Mouse (Mus musculus): ENCODE results near the gene Zbtb17. TPM values are rescaled to one million over a fixed set of nuclear protein-coding genes. Genes with fewer than 3 reads are reported as not detected.

Zbtb17 gene
- polyA plus RNA-seq, 1 experiment from 2014 or later: 49.7 TPM

- Histone ChIP-seq H3K4me3 (no peak overlapping the region), H3K4me2 (no peak overlapping the region), H3K27ac (no peak overlapping the region), H3K4me1 (0 out of 2 replicates have a peak, but pooled peaks cover 5% of the 10 kb centered on the region), H3K27me3 (replicated peaks) (no peaks in the 10 kb centered on the region), H3K36me3 (replicated peaks) (peaks cover 13% of the 10 kb centered on the region), H3K9me3 (no peaks in the 10 kb centered on the region), H3K9ac (no peak overlapping the region)
- 79% methylated on average over 14 of the region's 14 CpGs for WGBS
- ATAC-seq (replicated peaks): no peak
These were observed 10.3 kb downstream of the Zbtb17 start for GRCm38 (mm10) chr4:141454581-141455350.

- no peaks in the 10 kb centered on the region for H3K9me3 ChIP-seq
- no peak overlapping the region for H3K4me2 ChIP-seq
- no peak for ATAC-seq (replicated peaks)
- WGBS: 81% methylated on average over 4 of the region's 4 CpGs
- no peak overlapping the region for H3K27ac ChIP-seq
- H3K4me1 ChIP-seq: 0 out of 2 replicates have a peak, but pooled peaks cover 6% of the 10 kb centered on the region
- H3K9ac ChIP-seq: no peak overlapping the region
- H3K4me3 ChIP-seq: no peak overlapping the region
- H3K36me3 ChIP-seq (replicated peaks): peaks cover 14% of the 10 kb centered on the region
- no peaks in the 10 kb centered on the region for H3K27me3 ChIP-seq (replicated peaks)
These were observed 11.1 kb downstream of the Zbtb17 start for GRCm38 (mm10) chr4:141455526-141455925.

GRCm38 (mm10) chr4:141456193-141456938, 11.9 kb downstream of the Zbtb17 start:
- Histone ChIP-seq H3K27ac (no peak overlapping the region), H3K27me3 (replicated peaks) (no peaks in the 10 kb centered on the region), H3K36me3 (replicated peaks) (peaks cover 14% of the 10 kb centered on the region), H3K9me3 (no peaks in the 10 kb centered on the region), H3K9ac (no peak overlapping the region), H3K4me2 (no peak overlapping the region), H3K4me3 (no peak overlapping the region), H3K4me1 (peaks cover 13% of the 10 kb centered on the region; the same call in 1 of the 2 replicates)
- WGBS: 93% methylated on average over 14 of the region's 14 CpGs
- no peak for ATAC-seq (replicated peaks)

- Histone ChIP-seq H3K9me3 (no peaks in the 10 kb centered on the region), H3K4me2 (no peak overlapping the region), H3K27me3 (replicated peaks) (no peaks in the 10 kb centered on the region), H3K27ac (no peak overlapping the region), H3K36me3 (replicated peaks) (peaks cover 12% of the 10 kb centered on the region; the same call in 1 of the 2 replicates), H3K9ac (no peak overlapping the region), H3K4me1 (peaks cover 13% of the 10 kb centered on the region; the same call in 1 of the 2 replicates), H3K4me3 (no peak overlapping the region)
- no peak for ATAC-seq (replicated peaks)
- WGBS: 20% methylated on average over 7 of the region's 7 CpGs
These were observed 13.8 kb downstream of the Zbtb17 start for GRCm38 (mm10) chr4:141458236-141458635.

GRCm38 (mm10) chr4:141458888-141459287, 14.4 kb downstream of the Zbtb17 start:
- Histone ChIP-seq H3K27ac (no peak overlapping the region), H3K4me2 (no peak overlapping the region), H3K9ac (no peak overlapping the region), H3K36me3 (replicated peaks) (peaks cover 18% of the 10 kb centered on the region; the same call in 1 of the 2 replicates), H3K27me3 (replicated peaks) (no peaks in the 10 kb centered on the region), H3K4me3 (no peak overlapping the region), H3K9me3 (no peaks in the 10 kb centered on the region), H3K4me1 (peaks cover 13% of the 10 kb centered on the region; the same call in 1 of the 2 replicates)
- 77% methylated on average over 3 of the region's 3 CpGs for WGBS
- ATAC-seq (replicated peaks): no peak

- H3K4me3 ChIP-seq: no peak overlapping the region
- no peak overlapping the region for H3K27ac ChIP-seq
- no peaks in the 10 kb centered on the region for H3K27me3 ChIP-seq (replicated peaks)
- ATAC-seq (replicated peaks): no peak
- H3K4me1 ChIP-seq: peaks cover 13% of the 10 kb centered on the region; the same call in 1 of the 2 replicates
- H3K4me2 ChIP-seq: no peak overlapping the region
- WGBS: 93% methylated on average over 9 of the region's 9 CpGs
- peaks cover 27% of the 10 kb centered on the region; the same call in 1 of the 2 replicates for H3K36me3 ChIP-seq (replicated peaks)
- H3K9ac ChIP-seq: no peak overlapping the region
- H3K9me3 ChIP-seq: no peaks in the 10 kb centered on the region
These were observed 15.3 kb downstream of the Zbtb17 start for GRCm38 (mm10) chr4:141459766-141460165.

GRCm38 (mm10) chr4:141460481-141460880, 16.0 kb downstream of the Zbtb17 start:
- peaks cover 13% of the 10 kb centered on the region; the same call in 1 of the 2 replicates for H3K4me1 ChIP-seq
- ATAC-seq (replicated peaks): no peak
- no peak overlapping the region for H3K9ac ChIP-seq
- no peak overlapping the region for H3K4me2 ChIP-seq
- 90% methylated on average over 4 of the region's 4 CpGs for WGBS
- H3K27ac ChIP-seq: no peak overlapping the region
- H3K9me3 ChIP-seq: no peaks in the 10 kb centered on the region
- H3K27me3 ChIP-seq (replicated peaks): no peaks in the 10 kb centered on the region
- H3K4me3 ChIP-seq: no peak overlapping the region
- peaks cover 33% of the 10 kb centered on the region; the same call in 1 of the 2 replicates for H3K36me3 ChIP-seq (replicated peaks)

GRCm38 (mm10) chr4:141461088-141461487, 16.6 kb downstream of the Zbtb17 start:
- H3K4me3 ChIP-seq: no peak overlapping the region
- ATAC-seq (replicated peaks): no peak
- H3K9me3 ChIP-seq: no peaks in the 10 kb centered on the region
- H3K4me2 ChIP-seq: no peak overlapping the region
- no peak overlapping the region for H3K9ac ChIP-seq
- no peak overlapping the region for H3K27ac ChIP-seq
- 29% methylated on average over 12 of the region's 12 CpGs for WGBS
- peaks cover 13% of the 10 kb centered on the region; the same call in 1 of the 2 replicates for H3K4me1 ChIP-seq
- H3K27me3 ChIP-seq (replicated peaks): no peaks in the 10 kb centered on the region
- H3K36me3 ChIP-seq (replicated peaks): peaks cover 39% of the 10 kb centered on the region; the same call in 1 of the 2 replicates

- no peaks in the 10 kb centered on the region for H3K9me3 ChIP-seq
- 88% methylated on average over 12 of the region's 12 CpGs for WGBS
- peaks cover 44% of the 10 kb centered on the region; the same call in 1 of the 2 replicates for H3K36me3 ChIP-seq (replicated peaks)
- no peaks in the 10 kb centered on the region for H3K27me3 ChIP-seq (replicated peaks)
- H3K4me2 ChIP-seq: no peak overlapping the region
- no peak for ATAC-seq (replicated peaks)
- H3K27ac ChIP-seq: no peak overlapping the region
- H3K9ac ChIP-seq: no peak overlapping the region
- no peak overlapping the region for H3K4me3 ChIP-seq
- peaks cover 13% of the 10 kb centered on the region; the same call in 1 of the 2 replicates for H3K4me1 ChIP-seq
These were observed 17.1 kb downstream of the Zbtb17 start for GRCm38 (mm10) chr4:141461576-141461975.

- H3K27ac ChIP-seq: no peak overlapping the region
- H3K27me3 ChIP-seq (replicated peaks): no peaks in the 10 kb centered on the region
- 85% methylated on average over 14 of the region's 14 CpGs for WGBS
- H3K9ac ChIP-seq: no peak overlapping the region
- no peaks in the 10 kb centered on the region for H3K9me3 ChIP-seq
- no peak overlapping the region for H3K4me2 ChIP-seq
- peaks cover 57% of the 10 kb centered on the region for H3K36me3 ChIP-seq (replicated peaks)
- H3K4me3 ChIP-seq: no peak overlapping the region
- peaks cover 8% of the 10 kb centered on the region; the same call in 1 of the 2 replicates for H3K4me1 ChIP-seq
- ATAC-seq (replicated peaks): no peak
These were observed 19.0 kb downstream of the Zbtb17 start for GRCm38 (mm10) chr4:141463472-141463871.

GRCm38 (mm10) chr4:141464722-141465121, 20.3 kb downstream of the Zbtb17 start:
- Histone ChIP-seq H3K4me1 (peaks cover 8% of the 10 kb centered on the region; the same call in 1 of the 2 replicates), H3K27ac (no peak overlapping the region), H3K4me2 (no peak overlapping the region), H3K9ac (no peak overlapping the region), H3K9me3 (no peaks in the 10 kb centered on the region), H3K4me3 (no peak overlapping the region), H3K36me3 (replicated peaks) (peaks cover 62% of the 10 kb centered on the region), H3K27me3 (replicated peaks) (no peaks in the 10 kb centered on the region)
- ATAC-seq (replicated peaks): no peak
- 78% methylated on average over 16 of the region's 16 CpGs for WGBS

All from midbrain, embryonic 15.5 days (tissue).